Mouse (Mus musculus): ENCODE data around the gene Lpar1. TPM values are rescaled to one million over a fixed set of nuclear protein-coding genes. Genes with fewer than 3 reads are reported as not detected.

Gene Lpar1
- polyA plus RNA-seq, 1 experiment from 2014 or later = 256 TPM

DNA sequence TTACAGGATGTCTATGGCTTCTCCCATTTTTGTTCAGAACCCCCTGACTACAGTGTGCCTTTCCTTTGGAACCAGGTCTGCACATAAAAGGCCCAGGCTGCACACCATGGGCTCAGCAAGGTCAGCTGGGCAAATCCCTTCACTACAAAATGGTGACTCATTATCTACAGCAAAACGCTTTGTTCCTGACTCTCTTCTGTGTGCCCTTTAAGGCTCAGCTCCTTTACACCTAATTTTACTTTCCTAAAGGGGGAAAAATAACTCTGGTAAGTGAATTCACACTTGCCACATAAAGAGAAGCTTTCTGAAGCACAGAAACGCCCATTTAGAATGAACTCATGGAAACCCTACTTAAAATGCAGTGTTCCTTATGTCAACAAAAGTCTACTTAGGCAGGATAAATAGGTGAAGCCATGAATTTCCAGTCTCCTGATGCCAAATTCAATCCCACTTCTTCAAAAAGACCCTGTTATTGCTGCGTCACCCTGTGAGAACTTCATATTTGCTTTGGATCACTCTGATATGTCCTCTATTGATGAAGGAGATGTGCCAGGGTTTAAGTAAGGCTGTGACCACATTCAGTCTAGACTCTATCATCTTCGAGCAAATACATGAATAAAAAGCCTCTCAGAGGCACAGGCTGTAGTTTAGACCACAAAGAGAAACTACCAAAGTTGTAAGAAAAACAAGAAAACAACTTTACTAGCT, 82.3 kb downstream of the Lpar1 start:
- Histone ChIP-seq H3K4me2 (ENCODE audit: low read depth, severe bottlenecking) (no peak overlapping the region), H3K4me3 (ENCODE audit: low read depth, low read length) (no peak overlapping the region), H3K9ac (ENCODE audit: low read length) (no peak overlapping the region), H3K27ac (replicated peaks; ENCODE audit: low read depth, low read length) (no peak overlapping the region), H3K4me1 (ENCODE audit: control insufficient read depth, insufficient read depth, low read length) (no peaks in the 10 kb centered on the region), H3K9me3 (ENCODE audit: control insufficient read depth, low read length) (no peaks in the 10 kb centered on the region), H3K36me3 (ENCODE audit: control insufficient read depth, insufficient read depth, low read length) (peaks cover 4% of the 10 kb centered on the region; the same call in 1 of the 2 replicates), H3K27me3 (ENCODE audit: control insufficient read depth, insufficient read depth, low read length) (no peaks in the 10 kb centered on the region)
- ATAC-seq (ENCODE audit: insufficient number of reproducible peaks, low FRiP score, low TSS enrichment, low read depth) (no peak), DNase-seq (ENCODE audit: low spot score) (no peak)
- 82% methylated on average over 4 of the region's 4 CpGs for WGBS

DNA sequence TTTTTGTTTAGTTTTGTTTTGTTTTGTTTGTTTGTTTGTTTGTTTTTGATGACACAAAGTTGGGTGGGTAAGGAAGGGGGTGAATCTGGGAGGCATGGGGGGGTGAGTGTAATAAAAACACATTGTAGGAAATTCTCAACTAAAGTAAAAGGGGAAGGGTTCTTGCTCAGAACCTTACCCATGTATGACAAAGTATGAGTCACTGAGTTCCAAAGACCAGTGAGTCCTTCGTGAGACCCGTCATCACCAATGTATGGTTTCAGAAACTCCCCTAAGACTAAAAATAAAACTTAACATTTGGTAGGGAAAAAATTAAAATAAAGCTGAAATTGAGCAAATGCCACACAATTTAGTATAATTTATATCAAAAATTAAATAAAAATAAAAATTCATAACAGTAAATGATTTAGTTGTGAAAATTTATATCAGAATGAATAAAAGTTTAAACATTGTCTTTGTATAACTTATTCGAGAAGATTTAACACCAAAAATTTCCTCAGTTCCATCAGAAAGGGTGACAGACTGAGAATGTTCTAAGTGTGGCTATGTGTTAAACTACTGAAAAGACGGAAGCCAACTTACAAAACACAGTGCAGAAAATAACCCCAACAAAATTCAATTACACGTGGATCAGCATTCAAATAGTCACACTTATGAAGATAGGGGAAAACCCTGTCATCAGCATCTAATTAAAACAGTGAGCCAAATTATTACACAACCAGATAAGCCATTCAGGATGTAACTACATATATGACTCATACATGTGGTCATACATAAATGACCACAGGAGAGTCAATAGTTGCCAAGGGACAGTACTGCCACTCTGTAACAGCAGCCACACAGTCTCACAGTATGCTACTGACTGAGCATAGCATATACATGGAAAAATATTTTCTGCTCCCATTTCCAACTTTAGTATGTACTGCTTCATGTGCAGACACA, 83.8 kb downstream of the Lpar1 start:
- H3K4me1 ChIP-seq (ENCODE audit: control insufficient read depth, insufficient read depth, low read length) = no peaks in the 10 kb centered on the region
- no peaks in the 10 kb centered on the region for H3K9me3 ChIP-seq (ENCODE audit: control insufficient read depth, low read length)
- H3K9ac ChIP-seq (ENCODE audit: low read length) = no peak overlapping the region
- no peak overlapping the region for H3K4me2 ChIP-seq (ENCODE audit: low read depth, severe bottlenecking)
- H3K4me3 ChIP-seq (ENCODE audit: low read depth, low read length) = no peak overlapping the region
- H3K36me3 ChIP-seq (ENCODE audit: control insufficient read depth, insufficient read depth, low read length) = peaks cover 2% of the 10 kb centered on the region; the same call in 1 of the 2 replicates
- no peak for ATAC-seq (ENCODE audit: insufficient number of reproducible peaks, low FRiP score, low TSS enrichment, low read depth)
- 87% methylated on average over 5 of the region's 5 CpGs for WGBS
- H3K27me3 ChIP-seq (ENCODE audit: control insufficient read depth, insufficient read depth, low read length) = no peaks in the 10 kb centered on the region
- H3K27ac ChIP-seq (replicated peaks; ENCODE audit: low read depth, low read length) = no peak overlapping the region
- no peak for DNase-seq (ENCODE audit: low spot score)

DNA sequence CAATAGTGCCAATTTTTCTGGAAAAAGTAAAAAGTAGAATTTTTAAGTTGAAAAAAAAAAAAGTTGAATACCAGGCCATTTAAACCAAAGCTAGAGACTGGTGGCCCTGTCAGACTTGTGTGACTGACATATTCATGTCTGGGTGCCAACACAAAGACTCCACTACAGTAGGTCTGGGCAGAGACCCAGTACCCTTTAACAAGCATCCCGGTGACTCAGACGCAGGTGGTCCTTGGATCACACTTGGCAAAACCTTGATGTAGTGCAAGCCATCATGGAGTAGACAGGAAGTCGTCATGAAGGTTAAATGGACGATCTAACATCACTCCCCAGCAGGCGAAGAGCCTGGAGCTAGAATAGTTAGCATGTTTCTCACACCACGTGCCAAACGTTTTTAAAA, 84.7 kb downstream of the Lpar1 start:
- no peaks in the 10 kb centered on the region for H3K27me3 ChIP-seq (ENCODE audit: control insufficient read depth, insufficient read depth, low read length)
- H3K9me3 ChIP-seq (ENCODE audit: control insufficient read depth, low read length) = no peaks in the 10 kb centered on the region
- H3K36me3 ChIP-seq (ENCODE audit: control insufficient read depth, insufficient read depth, low read length) = no peaks in the 10 kb centered on the region
- H3K4me3 ChIP-seq (ENCODE audit: low read depth, low read length) = no peak overlapping the region
- 81% methylated on average over 7 of the region's 7 CpGs for WGBS
- no peak overlapping the region for H3K4me2 ChIP-seq (ENCODE audit: low read depth, severe bottlenecking)
- no peak overlapping the region for H3K27ac ChIP-seq (replicated peaks; ENCODE audit: low read depth, low read length)
- H3K4me1 ChIP-seq (ENCODE audit: control insufficient read depth, insufficient read depth, low read length) = peaks cover 6% of the 10 kb centered on the region; the same call in 1 of the 2 replicates
- no peak for DNase-seq (ENCODE audit: low spot score)
- ATAC-seq (ENCODE audit: insufficient number of reproducible peaks, low FRiP score, low TSS enrichment, low read depth) = no peak
- no peak overlapping the region for H3K9ac ChIP-seq (ENCODE audit: low read length)

DNA sequence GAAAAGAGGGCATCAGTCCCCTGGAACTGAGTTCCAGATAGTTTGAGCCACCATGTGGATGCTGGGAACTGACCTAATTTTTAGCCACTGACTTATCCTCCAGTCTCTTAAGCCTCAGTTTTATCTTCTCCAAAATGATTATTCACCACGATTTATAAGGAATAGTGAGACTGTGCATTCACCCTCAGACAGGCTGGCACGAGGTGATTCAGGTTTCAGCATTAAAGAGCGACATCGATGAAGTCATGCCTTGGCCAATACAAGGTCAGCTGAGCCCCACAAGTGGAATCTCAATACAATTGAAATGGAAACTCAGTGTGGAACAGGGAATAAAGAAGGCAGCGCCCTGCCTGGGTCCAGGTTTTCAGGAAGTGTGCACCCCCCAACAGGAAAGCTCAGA, 88.1 kb downstream of the Lpar1 start:
- Histone ChIP-seq H3K4me1 (ENCODE audit: control insufficient read depth, insufficient read depth, low read length) (peaks cover 17% of the 10 kb centered on the region; the same call in 1 of the 2 replicates), H3K9ac (ENCODE audit: low read length) (no peak overlapping the region), H3K27me3 (ENCODE audit: control insufficient read depth, insufficient read depth, low read length) (no peaks in the 10 kb centered on the region), H3K4me2 (ENCODE audit: low read depth, severe bottlenecking) (no peak overlapping the region), H3K4me3 (ENCODE audit: low read depth, low read length) (no peak overlapping the region), H3K27ac (replicated peaks; ENCODE audit: low read depth, low read length) (no peak overlapping the region), H3K36me3 (ENCODE audit: control insufficient read depth, insufficient read depth, low read length) (no peaks in the 10 kb centered on the region), H3K9me3 (ENCODE audit: control insufficient read depth, low read length) (no peaks in the 10 kb centered on the region)
- 91% methylated on average over 5 of the region's 5 CpGs for WGBS
- DNase-seq (ENCODE audit: low spot score) = no peak
- no peak for ATAC-seq (ENCODE audit: insufficient number of reproducible peaks, low FRiP score, low TSS enrichment, low read depth)

DNA sequence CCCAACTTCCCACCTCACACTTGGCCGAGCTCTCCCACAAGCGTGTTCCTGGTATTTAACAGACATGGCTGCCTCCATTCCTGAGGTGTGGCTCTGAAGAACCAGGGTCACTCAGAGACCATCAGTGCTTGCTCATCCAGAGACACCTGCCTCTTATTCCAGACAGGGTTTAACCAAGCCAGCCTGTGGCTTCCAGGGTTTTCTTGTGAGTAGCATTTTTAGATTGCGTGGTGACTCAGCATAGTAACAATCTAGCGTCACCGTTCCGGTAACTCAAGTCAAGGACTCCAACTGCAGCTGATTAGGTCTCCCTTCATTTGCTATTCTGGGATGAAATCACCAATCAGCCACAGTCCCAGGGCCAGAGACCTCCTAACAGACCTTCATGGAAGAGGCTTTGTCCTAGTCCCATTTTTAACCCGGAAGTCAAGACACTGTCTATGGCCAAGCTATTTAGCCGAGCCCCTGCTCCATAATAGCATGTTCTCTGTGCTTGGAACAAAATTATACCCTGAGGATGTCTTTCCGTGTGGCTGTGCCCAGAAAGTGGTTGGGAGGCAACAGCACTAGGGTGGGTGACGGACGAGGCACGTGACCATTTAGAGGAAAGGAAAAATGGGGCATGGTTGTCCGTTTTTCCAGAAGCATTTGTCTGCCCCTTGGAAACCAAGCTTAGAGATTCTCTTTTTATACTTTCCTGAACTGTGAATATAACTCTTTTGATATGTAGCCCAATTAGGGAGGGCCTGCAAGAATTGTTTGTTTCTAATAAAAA, 89.1 kb downstream of the Lpar1 start:
- Histone ChIP-seq H3K9me3 (ENCODE audit: control insufficient read depth, low read length) (no peaks in the 10 kb centered on the region), H3K9ac (ENCODE audit: low read length) (no peak overlapping the region), H3K36me3 (ENCODE audit: control insufficient read depth, insufficient read depth, low read length) (no peaks in the 10 kb centered on the region), H3K27ac (replicated peaks; ENCODE audit: low read depth, low read length) (no peak overlapping the region), H3K4me3 (ENCODE audit: low read depth, low read length) (no peak overlapping the region), H3K27me3 (ENCODE audit: control insufficient read depth, insufficient read depth, low read length) (no peaks in the 10 kb centered on the region), H3K4me1 (ENCODE audit: control insufficient read depth, insufficient read depth, low read length) (peaks cover 17% of the 10 kb centered on the region; the same call in 1 of the 2 replicates), H3K4me2 (ENCODE audit: low read depth, severe bottlenecking) (no peak overlapping the region)
- 83% methylated on average over 13 of the region's 13 CpGs for WGBS
- no peak for ATAC-seq (ENCODE audit: insufficient number of reproducible peaks, low FRiP score, low TSS enrichment, low read depth)
- no peak for DNase-seq (ENCODE audit: low spot score)

DNA sequence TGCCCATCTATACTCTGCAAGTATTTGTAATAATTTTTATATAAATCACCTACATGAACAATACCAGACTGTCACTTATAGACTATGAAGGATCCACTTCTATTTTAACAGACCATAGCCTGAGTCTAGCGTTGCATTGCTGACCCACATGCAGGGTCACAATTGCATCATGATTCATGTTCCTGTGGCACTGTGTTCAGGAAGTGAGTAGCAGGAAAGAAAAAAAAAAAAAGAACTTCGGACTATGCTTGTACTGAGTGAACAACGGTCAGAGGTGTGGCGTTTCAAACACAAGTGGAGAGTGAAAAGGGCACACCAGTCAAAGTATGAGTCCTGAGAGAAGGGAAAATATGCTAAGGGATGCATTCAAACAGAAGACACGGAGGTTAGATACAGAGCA, 90.7 kb downstream of the Lpar1 start:
- ATAC-seq (ENCODE audit: insufficient number of reproducible peaks, low FRiP score, low TSS enrichment, low read depth) (no peak), DNase-seq (ENCODE audit: low spot score) (no peak)
- H3K27ac ChIP-seq (replicated peaks; ENCODE audit: low read depth, low read length) = no peak overlapping the region
- H3K4me2 ChIP-seq (ENCODE audit: low read depth, severe bottlenecking) = no peak overlapping the region
- no peaks in the 10 kb centered on the region for H3K9me3 ChIP-seq (ENCODE audit: control insufficient read depth, low read length)
- 66% methylated on average over 5 of the region's 5 CpGs for WGBS
- no peaks in the 10 kb centered on the region for H3K27me3 ChIP-seq (ENCODE audit: control insufficient read depth, insufficient read depth, low read length)
- H3K4me3 ChIP-seq (ENCODE audit: low read depth, low read length) = no peak overlapping the region
- H3K36me3 ChIP-seq (ENCODE audit: control insufficient read depth, insufficient read depth, low read length) = no peaks in the 10 kb centered on the region
- no peak overlapping the region for H3K9ac ChIP-seq (ENCODE audit: low read length)
- H3K4me1 ChIP-seq (ENCODE audit: control insufficient read depth, insufficient read depth, low read length) = peaks cover 17% of the 10 kb centered on the region; the same call in 1 of the 2 replicates

DNA sequence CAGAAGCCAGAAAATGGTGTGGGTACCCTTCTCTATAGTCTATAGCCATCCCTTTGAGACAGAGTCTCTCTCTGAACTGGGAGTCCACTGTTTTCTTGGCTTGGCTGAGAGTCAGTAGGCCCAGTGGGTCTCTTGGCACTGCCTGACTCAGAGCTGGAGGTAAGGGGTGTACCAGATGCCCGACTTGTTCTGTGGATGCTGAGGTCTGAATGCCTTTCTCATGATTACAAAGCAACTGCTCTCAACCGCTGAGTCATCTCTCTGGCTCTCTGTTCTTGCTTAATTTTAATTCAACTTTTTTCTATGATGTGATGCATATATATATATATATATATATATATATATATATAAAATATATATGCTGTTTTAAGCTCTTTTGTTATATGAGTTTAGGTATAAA, 91.1 kb downstream of the Lpar1 start:
- ATAC-seq (ENCODE audit: insufficient number of reproducible peaks, low FRiP score, low TSS enrichment, low read depth) (no peak), DNase-seq (ENCODE audit: low spot score) (no peak)
- Histone ChIP-seq H3K4me1 (ENCODE audit: control insufficient read depth, insufficient read depth, low read length) (peaks cover 17% of the 10 kb centered on the region; the same call in 1 of the 2 replicates), H3K4me2 (ENCODE audit: low read depth, severe bottlenecking) (no peak overlapping the region), H3K9ac (ENCODE audit: low read length) (no peak overlapping the region), H3K4me3 (ENCODE audit: low read depth, low read length) (no peak overlapping the region), H3K36me3 (ENCODE audit: control insufficient read depth, insufficient read depth, low read length) (no peaks in the 10 kb centered on the region), H3K9me3 (ENCODE audit: control insufficient read depth, low read length) (no peaks in the 10 kb centered on the region), H3K27ac (replicated peaks; ENCODE audit: low read depth, low read length) (no peak overlapping the region), H3K27me3 (ENCODE audit: control insufficient read depth, insufficient read depth, low read length) (no peaks in the 10 kb centered on the region)
- 91% methylated on average over 2 of the region's 2 CpGs for WGBS

DNA sequence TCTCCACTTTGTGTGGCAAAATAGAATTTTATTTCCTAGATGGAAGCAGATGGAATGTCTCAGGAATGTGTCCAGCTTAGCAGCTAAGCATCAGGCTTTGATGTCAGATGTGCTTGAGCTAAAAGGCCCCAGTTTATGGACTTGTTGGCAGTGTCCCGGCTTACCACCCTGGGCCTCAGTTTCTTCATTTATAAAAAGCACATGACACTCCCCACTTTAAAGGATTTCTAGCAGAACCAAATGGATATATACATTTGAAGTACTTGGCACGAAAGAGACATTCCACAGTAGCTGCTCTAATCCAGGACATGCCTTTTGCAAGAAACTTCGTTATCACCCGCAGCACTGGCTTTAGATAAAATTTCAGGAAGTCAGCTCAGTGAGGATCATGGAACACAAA, 100.4 kb downstream of the Lpar1 start:
- Histone ChIP-seq H3K9ac (ENCODE audit: low read length) (no peak overlapping the region), H3K27ac (replicated peaks; ENCODE audit: low read depth, low read length) (no peak overlapping the region), H3K4me3 (ENCODE audit: low read depth, low read length) (no peak overlapping the region), H3K9me3 (ENCODE audit: control insufficient read depth, low read length) (no peaks in the 10 kb centered on the region), H3K36me3 (ENCODE audit: control insufficient read depth, insufficient read depth, low read length) (no peaks in the 10 kb centered on the region), H3K4me2 (ENCODE audit: low read depth, severe bottlenecking) (no peak overlapping the region), H3K4me1 (ENCODE audit: control insufficient read depth, insufficient read depth, low read length) (no peaks in the 10 kb centered on the region), H3K27me3 (ENCODE audit: control insufficient read depth, insufficient read depth, low read length) (no peaks in the 10 kb centered on the region)
- ATAC-seq (ENCODE audit: insufficient number of reproducible peaks, low FRiP score, low TSS enrichment, low read depth) (no peak), DNase-seq (ENCODE audit: low spot score) (no peak)
- WGBS = 74% methylated on average over 4 of the region's 4 CpGs
